Mouse (Mus musculus): Measurements from ENCODE around the gene Nxpe2. TPM values are rescaled to one million over a fixed set of nuclear protein-coding genes. Genes with fewer than 3 reads are reported as not detected.
"Not testable (repeated sequence)": the region's sequence is repeated elsewhere in the genome, so short reads cannot be mapped to it uniquely, and the experiment has no call there.

The Nxpe2 gene
- polyA plus RNA-seq, 2 experiments = 110 to 192 TPM

DNA sequence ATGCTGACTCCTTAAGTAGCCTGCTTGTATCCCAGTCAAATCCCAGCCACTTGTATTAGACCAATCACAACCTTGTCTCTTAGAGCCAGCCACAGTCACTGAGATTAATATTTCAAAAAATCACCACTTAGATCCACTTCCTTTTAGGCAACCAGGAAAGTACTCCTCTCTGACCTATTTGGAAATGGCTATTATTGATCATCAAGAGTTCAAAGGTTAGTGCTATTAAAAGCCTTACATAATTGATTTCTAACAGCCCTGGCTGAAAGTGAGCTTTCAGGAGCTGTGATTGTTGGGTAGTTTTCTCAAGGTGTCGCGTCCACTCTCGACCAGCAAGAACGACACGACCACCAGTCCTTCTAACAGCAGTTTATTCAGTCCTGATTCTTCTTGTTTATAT, 42.0 kb downstream of the Nxpe2 start:
- DNase-seq (ENCODE audit: low read depth in 3 of 3, low spot score in 3 of 3) (no peak), ATAC-seq (ENCODE audit: insufficient read depth) (no peak)
- Histone ChIP-seq H3K36me3 (replicated peaks; ENCODE audit: control insufficient read depth, insufficient read depth, low read depth) (no peaks in the 10 kb centered on the region), H3K9me3 (ENCODE audit: control insufficient read depth, low read length) (no peaks in the 10 kb centered on the region), H3K9ac (replicated peaks) (no peak overlapping the region), H3K4me1 (replicated peaks; ENCODE audit: control insufficient read depth in 2 of 2, insufficient read depth in 2 of 2, low read length in 1 of 2) (no peaks in the 10 kb centered on the region), H3K4me2 (ENCODE audit: low read depth) (no peak overlapping the region), H3K27me3 (ENCODE audit: control insufficient read depth, insufficient read depth, low read length) (no peaks in the 10 kb centered on the region), H3K27ac (no peak overlapping the region), H3K4me3 (ENCODE audit: insufficient read depth in 1 of 2, low read depth in 2 of 2, low read length in 2 of 2) (no peak overlapping the region)
- WGBS (ENCODE audit: insufficient replicate concordance) = 85% methylated on average over 5 of the region's 5 CpGs
- no peak for TF ChIP-seq CTCF (IDR thresholded peaks at IDR 0.05; ENCODE audit: low read depth)

DNA sequence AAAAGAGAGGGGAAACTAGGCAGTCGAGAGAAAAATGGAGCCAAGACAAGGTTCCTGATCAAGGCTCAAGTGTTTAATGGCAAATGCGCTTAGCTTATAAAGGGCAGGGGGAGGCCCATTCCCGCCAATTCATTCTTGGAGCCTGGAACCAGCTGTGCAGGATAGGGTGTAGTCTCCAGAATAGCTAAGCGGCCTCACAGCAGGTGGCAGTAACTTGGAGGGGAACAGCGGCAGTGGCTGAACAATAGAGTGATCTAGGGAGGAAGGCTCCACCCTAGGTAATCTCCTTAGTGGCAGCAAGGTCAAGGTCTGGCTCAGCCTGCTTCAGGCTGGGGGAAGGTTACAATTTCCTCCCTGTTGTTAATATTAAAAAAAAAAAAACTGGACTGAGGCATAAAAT, 49.7 kb downstream of the Nxpe2 start:
- H3K9me3 ChIP-seq (ENCODE audit: control insufficient read depth, low read length); H3K4me1 ChIP-seq (replicated peaks; ENCODE audit: control insufficient read depth in 2 of 2, insufficient read depth in 2 of 2, low read length in 1 of 2); H3K4me3 ChIP-seq (ENCODE audit: insufficient read depth in 1 of 2, low read depth in 2 of 2, low read length in 2 of 2); DNase-seq (ENCODE audit: low read depth in 3 of 3, low spot score in 3 of 3); H3K4me2 ChIP-seq (ENCODE audit: low read depth); H3K27me3 ChIP-seq (ENCODE audit: control insufficient read depth, insufficient read depth, low read length); ATAC-seq (ENCODE audit: insufficient read depth); H3K36me3 ChIP-seq (replicated peaks; ENCODE audit: control insufficient read depth, insufficient read depth, low read depth); H3K9ac ChIP-seq (replicated peaks); H3K27ac ChIP-seq: not testable (repeated sequence)
- 50% methylated on average over 5 of the region's 5 CpGs for WGBS (ENCODE audit: insufficient replicate concordance)

DNA sequence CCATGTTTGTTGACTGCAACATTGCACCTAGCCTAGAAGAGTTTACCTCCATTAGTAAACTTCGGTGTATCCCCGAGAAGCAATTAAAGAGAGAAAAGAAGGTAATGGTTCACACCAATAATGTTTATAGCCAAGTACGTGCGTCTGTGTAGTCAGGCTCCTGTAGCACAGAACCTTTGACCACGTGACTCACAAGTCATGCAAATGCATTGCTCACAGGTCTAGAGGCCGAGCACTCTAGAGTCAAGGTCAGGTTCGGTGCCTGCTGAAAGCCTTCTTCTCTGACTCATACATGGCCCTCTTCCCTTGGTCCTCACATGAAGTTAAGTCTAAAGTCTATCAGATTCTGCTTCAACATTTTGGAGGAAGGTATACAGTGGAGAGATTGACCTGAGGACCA, 54.3 kb downstream of the Nxpe2 start:
- Histone ChIP-seq H3K9ac (replicated peaks) (no peak overlapping the region), H3K27ac (no peak overlapping the region), H3K27me3 (ENCODE audit: control insufficient read depth, insufficient read depth, low read length) (no peaks in the 10 kb centered on the region), H3K9me3 (ENCODE audit: control insufficient read depth, low read length) (no peaks in the 10 kb centered on the region), H3K4me1 (replicated peaks; ENCODE audit: control insufficient read depth in 2 of 2, insufficient read depth in 2 of 2, low read length in 1 of 2) (no peaks in the 10 kb centered on the region), H3K4me3 (ENCODE audit: insufficient read depth in 1 of 2, low read depth in 2 of 2, low read length in 2 of 2) (no peak overlapping the region), H3K36me3 (replicated peaks; ENCODE audit: control insufficient read depth, insufficient read depth, low read depth) (no peaks in the 10 kb centered on the region), H3K4me2 (ENCODE audit: low read depth) (no peak overlapping the region)
- DNase-seq (ENCODE audit: low read depth in 3 of 3, low spot score in 3 of 3) (no peak), ATAC-seq (ENCODE audit: insufficient read depth) (no peak)
- 68% methylated on average over 7 of the region's 7 CpGs for WGBS (ENCODE audit: insufficient replicate concordance)
- TF ChIP-seq EP300 (IDR thresholded peaks at IDR 0.05; ENCODE audit: low read depth) = no peak
- no peak for TF ChIP-seq CTCF (IDR thresholded peaks at IDR 0.05; ENCODE audit: low read depth)

DNA sequence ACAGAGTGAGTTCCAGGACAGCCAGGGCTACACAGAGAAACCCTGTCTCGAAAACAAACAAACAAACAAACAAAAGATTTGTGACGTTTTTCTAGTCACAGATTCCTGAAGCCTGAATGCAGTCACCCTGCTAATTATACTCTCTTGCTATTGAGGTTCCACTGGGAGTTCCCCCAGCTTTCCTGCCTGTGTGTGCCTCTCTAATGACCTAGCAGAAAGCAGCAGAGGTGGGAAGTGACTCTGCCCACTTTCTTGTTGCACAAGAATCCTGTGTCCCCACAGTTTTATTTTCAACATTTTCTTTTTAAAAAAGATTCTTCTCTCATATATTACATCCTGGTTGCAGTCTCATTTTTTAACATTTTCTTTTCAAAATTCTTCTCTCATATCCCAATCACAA, 58.5 kb downstream of the Nxpe2 start:
- WGBS (ENCODE audit: insufficient replicate concordance) = 37% methylated on average over 2 of the region's 2 CpGs
- no peaks in the 10 kb centered on the region for H3K9me3 ChIP-seq (ENCODE audit: control insufficient read depth, low read length)

DNA sequence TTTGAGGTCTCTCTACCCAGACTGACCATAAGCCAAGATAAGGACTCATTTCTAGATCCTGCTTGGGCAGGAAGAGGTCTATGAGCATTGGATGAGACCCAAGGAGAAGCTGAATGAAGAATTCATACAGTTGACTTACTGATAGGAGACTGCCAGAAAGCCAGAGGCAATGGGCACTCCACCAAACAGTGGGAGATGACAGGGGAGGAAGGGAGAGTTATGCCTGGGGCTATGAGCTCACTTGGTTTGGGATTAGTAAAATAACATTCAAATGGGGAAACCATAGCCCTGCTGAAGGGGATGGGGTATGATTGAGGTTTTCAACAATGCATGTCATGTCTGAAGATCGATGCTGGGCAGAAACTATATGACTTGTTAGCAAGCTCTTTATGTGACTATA, 63.0 kb downstream of the Nxpe2 start:
- H3K4me3 ChIP-seq (ENCODE audit: insufficient read depth in 1 of 2, low read depth in 2 of 2, low read length in 2 of 2) = no peak overlapping the region
- H3K9ac ChIP-seq (replicated peaks) = no peak overlapping the region
- no peak overlapping the region for H3K27ac ChIP-seq
- TF ChIP-seq EP300 (IDR thresholded peaks at IDR 0.05; ENCODE audit: low read depth) = no peak
- TF ChIP-seq CTCF (IDR thresholded peaks at IDR 0.05; ENCODE audit: low read depth) = no peak
- no peak for ATAC-seq (ENCODE audit: insufficient read depth)
- H3K27me3 ChIP-seq (ENCODE audit: control insufficient read depth, insufficient read depth, low read length) = no peaks in the 10 kb centered on the region
- H3K9me3 ChIP-seq (ENCODE audit: control insufficient read depth, low read length) = no peaks in the 10 kb centered on the region
- 54% methylated on average over 1 of the region's 1 CpGs for WGBS (ENCODE audit: insufficient replicate concordance)
- DNase-seq (ENCODE audit: low read depth in 3 of 3, low spot score in 3 of 3) = no peak
- no peak overlapping the region for H3K4me2 ChIP-seq (ENCODE audit: low read depth)
- H3K4me1 ChIP-seq (replicated peaks; ENCODE audit: control insufficient read depth in 2 of 2, insufficient read depth in 2 of 2, low read length in 1 of 2) = no peaks in the 10 kb centered on the region
- no peaks in the 10 kb centered on the region for H3K36me3 ChIP-seq (replicated peaks; ENCODE audit: control insufficient read depth, insufficient read depth, low read depth)

More for the DNA sequence above, 58.5 kb downstream of the Nxpe2 start:
- no peaks in the 10 kb centered on the region for H3K36me3 ChIP-seq (replicated peaks; ENCODE audit: control insufficient read depth, insufficient read depth, low read depth)
- no peak overlapping the region for H3K9ac ChIP-seq (replicated peaks)
- H3K4me2 ChIP-seq (ENCODE audit: low read depth) = no peak overlapping the region
- no peak for DNase-seq (ENCODE audit: low read depth in 3 of 3, low spot score in 3 of 3)
- TF ChIP-seq CTCF (IDR thresholded peaks at IDR 0.05; ENCODE audit: low read depth) = no peak
- TF ChIP-seq EP300 (IDR thresholded peaks at IDR 0.05; ENCODE audit: low read depth) = no peak
- H3K27me3 ChIP-seq (ENCODE audit: control insufficient read depth, insufficient read depth, low read length) = no peaks in the 10 kb centered on the region
- H3K4me1 ChIP-seq (replicated peaks; ENCODE audit: control insufficient read depth in 2 of 2, insufficient read depth in 2 of 2, low read length in 1 of 2) = no peaks in the 10 kb centered on the region
- H3K27ac ChIP-seq = no peak overlapping the region
- no peak for ATAC-seq (ENCODE audit: insufficient read depth)
- no peak overlapping the region for H3K4me3 ChIP-seq (ENCODE audit: insufficient read depth in 1 of 2, low read depth in 2 of 2, low read length in 2 of 2)

DNA sequence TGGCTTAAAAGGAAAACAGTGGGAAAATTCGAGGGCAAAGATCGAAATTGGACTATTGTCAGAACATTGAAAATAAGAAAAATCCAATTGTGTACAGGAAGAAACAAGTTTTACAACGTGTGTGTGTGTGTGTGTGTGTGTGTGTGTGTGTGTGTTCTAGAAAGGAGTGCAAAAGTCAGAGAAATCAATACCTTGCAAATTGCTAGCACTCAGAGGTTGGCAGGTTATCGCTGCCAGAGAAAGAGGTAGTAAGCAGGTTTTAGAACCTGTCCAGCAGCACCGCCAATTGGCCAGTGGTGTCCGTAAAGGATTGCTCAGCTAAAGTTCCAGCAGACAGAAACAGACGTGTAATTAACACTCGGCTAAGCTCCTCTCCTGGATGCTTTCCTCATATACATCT, 69.0 kb downstream of the Nxpe2 start:
- DNase-seq (ENCODE audit: low read depth in 3 of 3, low spot score in 3 of 3) = no peak
- Histone ChIP-seq H3K9ac (replicated peaks) (no peak overlapping the region), H3K36me3 (replicated peaks; ENCODE audit: control insufficient read depth, insufficient read depth, low read depth) (no peaks in the 10 kb centered on the region), H3K4me2 (ENCODE audit: low read depth) (no peak overlapping the region), H3K4me1 (replicated peaks; ENCODE audit: control insufficient read depth in 2 of 2, insufficient read depth in 2 of 2, low read length in 1 of 2) (no peaks in the 10 kb centered on the region), H3K4me3 (ENCODE audit: insufficient read depth in 1 of 2, low read depth in 2 of 2, low read length in 2 of 2) (no peak overlapping the region), H3K9me3 (ENCODE audit: control insufficient read depth, low read length) (no peaks in the 10 kb centered on the region), H3K27ac (no peak overlapping the region), H3K27me3 (ENCODE audit: control insufficient read depth, insufficient read depth, low read length) (no peaks in the 10 kb centered on the region)
- no peak for ATAC-seq (ENCODE audit: insufficient read depth)
- WGBS (ENCODE audit: insufficient replicate concordance) = 63% methylated on average over 8 of the region's 8 CpGs
- TF ChIP-seq CTCF (IDR thresholded peaks at IDR 0.05; ENCODE audit: low read depth) (no peak), EP300 (IDR thresholded peaks at IDR 0.05; ENCODE audit: low read depth) (no peak)
